Mouse (Mus musculus): ENCODE measurements around the gene Mmel1.
A peak's percentile ranks its signal among the peaks of the same experiment; 100 is the strongest.

Mmel1 gene

GRCm38 (mm10) chr4:154942632-154943322 lies 73.4 kb downstream of the Mmel1 start:
- DNase-seq = no peak

- DNase-seq = no peak
Observed at GRCm38 (mm10) chr4:154943323-154944039, 74.1 kb downstream of the Mmel1 start.

GRCm38 (mm10) chr4:154944121-154944590 lies 74.8 kb downstream of the Mmel1 start:
- peak; percentile 85 for DNase-seq
